Mouse (Mus musculus) thymus, postnatal 36 days (tissue): ENCODE data around the gene Mamstr.
A peak's percentile ranks its signal among the peaks of the same experiment; 100 is the strongest.
"Not testable (repeated sequence)": the region's sequence is repeated elsewhere in the genome, so short reads cannot be mapped to it uniquely, and the experiment has no call there.

Experiments used
- DNase-seq, 2 experiments: peaks; one replicate each; pipeline ENCODE4 v3.0.0; 2022; ENCODE audit warnings: mixed read lengths in 2 of 2

Gene Mamstr

DNA sequence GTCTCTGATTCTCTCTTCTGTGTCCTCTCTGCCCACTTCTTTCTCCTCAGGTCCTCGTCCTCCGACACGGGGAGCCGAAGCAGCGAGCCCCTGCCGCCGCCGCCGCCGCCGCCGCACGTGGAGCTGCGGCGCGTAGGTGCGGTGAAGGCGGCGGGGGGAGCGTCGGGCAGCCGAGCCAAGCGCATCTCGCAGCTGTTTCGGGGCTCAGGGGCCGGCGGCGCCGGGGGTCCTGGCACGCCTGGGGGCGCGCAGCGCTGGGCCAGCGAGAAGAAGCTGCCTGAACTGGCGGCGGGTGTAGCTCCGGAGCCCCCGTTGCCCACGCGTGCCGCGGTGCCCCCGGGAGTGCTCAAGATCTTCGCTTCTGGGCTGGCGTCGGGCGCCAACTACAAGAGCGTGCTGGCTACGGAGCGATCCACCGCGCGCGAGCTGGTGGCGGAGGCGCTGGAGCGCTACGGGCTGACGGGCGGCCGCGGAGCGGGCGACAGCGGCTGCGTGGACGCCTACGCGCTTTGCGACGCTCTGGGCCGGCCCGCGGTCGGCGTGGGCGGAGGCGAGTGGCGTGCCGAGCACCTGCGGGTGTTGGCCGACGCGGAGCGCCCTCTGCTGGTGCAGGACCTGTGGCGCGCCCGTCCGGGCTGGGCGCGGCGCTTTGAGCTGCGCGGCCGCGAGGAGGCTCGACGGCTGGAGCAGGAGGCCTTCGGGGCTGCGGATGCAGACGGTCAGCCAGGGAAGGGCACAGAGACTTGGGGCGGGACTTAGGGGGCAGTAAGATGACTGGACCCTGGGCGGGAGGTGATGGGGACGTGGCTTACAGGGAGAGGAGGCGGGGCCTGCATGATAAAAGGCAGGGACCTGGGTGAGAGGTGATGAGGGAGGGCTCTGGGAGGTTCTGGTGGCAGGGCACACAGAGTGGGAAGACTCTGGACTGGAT lies 11.1 kb upstream of the Mamstr start:
- peak; percentile 85 to 87 for DNase-seq

DNA sequence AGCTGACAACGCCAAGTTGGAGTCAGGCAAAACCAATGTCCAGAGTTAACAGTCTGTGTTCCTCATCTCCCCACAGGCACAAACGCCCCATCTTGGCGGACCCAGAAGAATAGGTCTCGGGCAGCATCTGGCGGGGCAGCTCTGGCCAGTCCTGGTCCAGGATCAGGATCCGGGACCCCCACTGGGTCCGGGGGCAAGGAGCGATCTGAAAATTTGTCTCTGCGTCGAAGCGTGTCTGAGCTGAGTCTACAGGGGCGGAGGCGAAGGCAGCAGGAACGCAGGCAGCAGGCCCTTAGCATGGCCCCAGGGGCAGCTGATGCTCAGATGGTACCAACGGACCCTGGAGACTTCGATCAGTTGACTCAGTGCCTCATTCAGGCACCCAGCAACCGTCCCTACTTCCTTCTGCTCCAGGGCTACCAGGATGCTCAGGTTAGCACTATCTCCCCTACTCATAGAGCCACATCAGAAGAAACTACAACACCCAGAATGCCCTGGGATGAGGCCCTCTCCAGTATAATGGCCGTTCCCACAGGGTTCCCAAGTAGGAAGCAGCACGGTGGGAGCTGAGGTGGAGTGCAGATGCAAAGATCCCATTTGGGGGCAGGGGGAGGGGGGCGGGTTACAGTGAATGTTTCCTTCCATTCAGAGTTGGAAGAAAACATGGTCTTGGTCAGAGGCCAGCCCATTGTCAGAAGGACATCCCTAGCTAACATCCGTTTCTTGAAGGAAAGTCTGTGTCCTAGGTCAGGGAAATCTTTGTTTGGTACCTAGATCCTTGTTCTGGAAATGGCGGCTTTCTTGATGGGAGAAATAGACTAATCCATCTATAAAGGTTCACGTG lies 9.5 kb upstream of the Mamstr start:
- DNase-seq, result no peak

DNA sequence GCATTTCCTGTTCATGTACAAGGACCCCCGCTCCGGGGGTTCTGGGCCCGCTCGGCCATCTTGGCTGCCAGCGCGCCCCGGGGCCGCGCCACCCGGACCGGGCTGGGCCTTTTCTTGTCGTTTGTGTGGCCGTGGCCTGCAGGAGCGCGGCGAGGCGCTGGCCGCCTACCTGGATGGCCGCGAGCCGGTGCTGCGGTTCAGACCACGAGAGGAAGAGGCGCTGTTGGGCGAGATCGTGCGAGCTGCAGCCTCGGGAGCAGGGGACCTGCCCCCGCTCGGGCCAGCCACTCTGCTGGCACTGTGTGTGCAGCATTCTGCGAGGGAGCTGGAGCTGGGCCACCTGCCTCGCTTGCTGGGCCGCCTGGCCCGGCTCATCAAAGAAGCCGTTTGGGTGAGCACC lies 7.3 kb upstream of the Mamstr start:
- no peak for DNase-seq

DNA sequence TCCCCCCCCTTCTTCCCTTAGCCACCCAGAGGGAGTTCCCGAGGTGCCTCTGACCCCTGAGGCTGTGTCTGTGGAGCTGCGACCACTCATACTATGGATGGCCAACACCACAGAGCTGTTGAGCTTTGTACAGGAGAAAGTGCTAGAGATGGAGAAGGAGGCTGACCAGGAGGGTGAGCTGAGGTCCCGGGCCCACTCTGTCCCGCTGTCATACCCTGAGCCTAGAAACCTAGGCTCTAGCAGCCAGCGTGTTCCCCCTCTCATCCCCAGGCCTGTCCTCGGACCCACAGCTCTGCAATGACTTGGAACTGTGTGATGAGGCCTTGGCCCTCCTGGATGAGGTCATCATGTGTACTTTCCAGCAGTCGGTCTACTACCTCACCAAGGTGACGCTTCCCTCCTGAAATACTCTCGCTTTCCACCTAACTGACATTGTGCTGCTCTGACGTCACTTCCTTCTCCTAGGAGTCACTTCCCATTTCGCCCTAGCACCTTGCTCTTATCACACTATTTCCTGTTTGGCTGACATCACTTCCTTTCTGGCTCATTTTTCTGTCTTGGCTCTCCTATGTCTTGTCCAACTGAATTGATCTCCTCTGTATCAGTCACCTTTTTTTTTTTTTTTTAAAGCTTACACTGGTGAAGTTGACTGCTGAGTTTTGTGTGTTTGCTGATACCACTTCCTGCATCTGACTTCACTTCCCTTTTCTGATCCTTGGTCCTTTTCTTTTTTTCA lies 4.7 kb upstream of the Mamstr start:
- no peak for DNase-seq

DNA sequence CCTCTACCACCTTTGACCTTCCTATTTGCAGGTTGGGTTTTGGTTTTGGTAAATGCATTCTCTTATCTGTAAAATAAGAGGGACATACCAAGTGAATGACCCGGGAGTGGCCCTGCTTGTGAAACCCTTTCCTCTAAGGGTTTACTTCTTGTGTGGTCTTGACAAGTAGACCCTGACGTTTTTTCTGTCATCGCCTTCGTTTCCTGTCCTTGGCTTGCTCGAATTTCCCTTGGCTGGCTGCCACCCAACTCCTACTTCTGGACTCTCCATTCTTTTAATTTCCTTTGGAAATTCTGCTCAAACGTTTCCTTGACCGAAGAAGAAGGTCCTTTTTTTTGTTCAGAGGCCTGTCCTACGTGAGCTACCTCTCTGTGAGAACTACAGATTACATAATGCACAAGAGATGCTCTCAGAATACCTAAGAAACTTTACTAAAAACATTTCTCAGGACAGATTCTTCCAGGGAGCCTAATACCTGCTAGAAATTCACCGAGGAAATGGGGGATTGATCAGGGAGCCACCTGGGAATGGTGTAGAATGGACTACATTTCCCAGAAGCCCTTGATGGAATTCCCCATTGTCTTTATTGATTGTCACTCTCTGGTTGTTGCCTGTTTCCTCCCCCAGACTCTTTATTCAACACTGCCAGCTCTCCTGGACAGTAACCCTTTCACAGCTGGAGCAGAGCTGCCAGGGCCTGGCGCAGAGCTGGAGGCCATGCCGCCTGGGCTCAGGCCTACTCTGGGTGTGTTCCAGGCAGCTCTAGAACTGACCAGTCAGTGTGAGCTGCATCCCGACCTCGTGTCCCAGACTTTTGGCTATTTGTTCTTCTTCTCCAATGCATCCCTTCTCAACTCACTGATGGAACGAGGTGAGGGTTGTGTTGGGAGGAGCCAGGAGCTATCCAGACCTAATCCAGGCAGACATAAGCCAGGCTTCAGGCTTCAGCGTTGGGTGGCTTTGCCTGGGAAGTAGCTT lies 3.8 kb upstream of the Mamstr start:
- DNase-seq, result no peak

DNA sequence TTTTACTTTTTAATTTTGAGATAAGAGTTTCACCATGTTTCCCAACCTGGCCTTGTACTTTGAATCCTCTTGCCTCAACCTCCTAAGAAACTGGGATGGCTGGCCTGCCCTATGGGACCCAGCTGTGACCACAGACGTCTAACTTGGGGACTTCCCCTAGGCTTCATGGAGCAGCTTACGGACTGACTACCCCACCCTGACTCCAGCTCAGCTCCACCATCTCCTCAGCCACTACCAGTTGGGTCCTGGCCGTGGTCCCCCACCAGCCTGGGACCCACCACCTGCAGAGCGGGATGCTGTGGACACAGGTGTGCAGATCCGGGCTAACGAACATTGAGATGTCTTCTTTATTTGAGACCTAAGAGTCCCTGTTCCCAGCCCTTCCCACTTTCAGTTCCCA lies 2.1 kb upstream of the Mamstr start:
- DNase-seq, result no peak

DNA sequence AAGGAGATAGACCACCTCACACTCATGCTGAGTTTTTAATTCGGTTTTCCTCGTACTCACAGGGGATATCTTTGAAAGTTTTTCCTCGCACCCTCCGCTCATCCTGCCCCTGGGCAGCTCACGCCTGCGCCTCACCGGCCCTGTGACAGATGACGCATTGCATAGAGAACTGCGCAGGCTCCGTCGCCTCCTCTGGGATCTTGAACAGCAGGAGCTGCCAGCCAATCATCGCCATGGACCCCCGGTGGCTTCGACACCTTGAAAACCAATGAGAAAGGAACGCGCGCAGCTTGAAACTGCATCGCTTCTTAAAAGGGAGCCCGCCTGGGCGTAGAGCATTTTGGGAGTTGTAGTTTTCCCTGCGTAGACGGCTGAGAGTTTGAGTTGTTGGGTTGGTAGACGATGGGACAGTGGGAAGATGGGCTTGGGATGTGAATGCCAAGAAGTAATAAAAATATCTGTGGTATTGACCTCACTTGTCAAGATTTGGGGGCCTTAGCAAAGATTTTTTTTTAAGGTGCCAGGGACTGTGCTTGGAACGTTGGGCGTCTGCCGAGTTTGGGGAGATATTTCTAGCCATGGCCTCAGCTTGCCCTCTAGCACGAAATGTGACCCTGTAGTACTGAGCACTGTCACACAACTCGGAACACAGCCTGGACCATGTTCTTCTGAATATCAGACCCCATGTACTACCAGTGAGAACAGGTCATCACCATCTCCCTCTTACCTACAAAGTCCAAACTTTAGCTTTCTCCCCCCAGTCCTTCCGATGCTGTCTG lies 965 bp upstream of the Mamstr start:
- DNase-seq, result no peak

DNA sequence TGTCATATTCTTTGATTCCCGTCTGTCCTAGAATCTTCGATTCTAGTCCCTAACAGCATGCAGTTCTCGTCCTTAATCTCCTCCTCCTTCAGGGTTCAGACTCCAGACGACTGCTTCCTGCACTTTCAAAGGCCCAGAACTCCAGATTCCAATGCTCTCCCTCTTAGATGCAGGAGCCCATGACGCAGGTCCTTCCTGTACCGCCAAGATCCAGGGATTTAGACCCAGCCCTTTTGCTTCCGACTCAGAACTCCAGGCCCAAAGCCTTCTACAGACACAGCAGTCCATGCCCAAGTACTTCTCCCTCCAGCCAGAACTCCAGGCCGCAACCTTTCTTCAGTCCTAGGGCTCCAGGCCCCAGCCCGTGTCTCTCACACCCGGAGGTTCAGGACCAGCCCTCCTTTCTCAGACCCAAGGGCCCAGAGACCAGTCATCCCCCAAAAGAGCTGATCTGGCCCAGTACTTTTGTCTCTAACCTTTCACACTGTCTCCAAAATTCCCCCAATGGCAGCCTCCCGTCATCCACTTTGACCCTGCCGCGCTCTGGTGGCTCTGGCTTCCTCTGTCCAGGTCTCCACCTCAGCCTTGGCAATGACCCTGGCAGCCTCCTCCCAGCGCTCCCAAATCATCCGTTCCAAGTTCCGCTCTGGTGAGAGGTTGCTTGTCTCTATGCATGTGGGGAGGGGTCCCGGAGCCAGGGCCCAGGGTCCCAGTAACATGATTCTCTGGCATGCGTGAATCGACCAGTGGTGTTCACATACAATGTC lies 597 bp downstream of the Mamstr start:
- no peak for DNase-seq

DNA sequence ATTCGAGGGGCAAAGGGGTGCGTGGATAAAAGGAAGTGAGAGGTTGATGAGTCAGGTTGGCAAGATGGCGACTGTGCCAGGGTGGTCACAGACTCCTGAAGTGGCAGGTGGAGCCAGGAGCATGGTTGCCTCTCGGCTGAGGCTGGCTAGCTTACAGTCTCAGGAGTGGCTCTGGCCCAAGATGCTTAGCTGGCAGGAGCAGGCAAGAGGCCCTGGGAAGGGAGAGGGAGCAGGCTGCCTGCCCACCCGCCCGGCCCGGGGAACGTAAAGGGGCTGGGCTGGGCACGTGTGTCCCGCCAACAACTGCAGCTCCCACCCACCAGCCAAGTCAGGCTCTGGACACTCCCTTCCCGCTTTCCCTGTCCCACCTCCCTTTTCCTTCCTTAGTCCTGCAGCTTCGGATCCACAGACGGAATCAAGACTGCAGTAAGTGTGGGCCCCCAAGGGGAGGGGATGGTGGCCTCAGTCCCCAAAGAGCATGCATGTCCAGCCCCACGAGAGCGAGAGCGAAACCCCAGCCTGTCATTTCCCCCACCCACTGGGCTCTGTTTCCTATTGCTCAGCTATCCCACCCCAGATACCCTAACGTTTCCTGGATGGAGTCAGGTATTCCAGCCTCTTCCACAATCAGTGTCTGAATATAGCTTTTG lies 1.7 kb downstream of the Mamstr start:
- DNase-seq, result no peak

DNA sequence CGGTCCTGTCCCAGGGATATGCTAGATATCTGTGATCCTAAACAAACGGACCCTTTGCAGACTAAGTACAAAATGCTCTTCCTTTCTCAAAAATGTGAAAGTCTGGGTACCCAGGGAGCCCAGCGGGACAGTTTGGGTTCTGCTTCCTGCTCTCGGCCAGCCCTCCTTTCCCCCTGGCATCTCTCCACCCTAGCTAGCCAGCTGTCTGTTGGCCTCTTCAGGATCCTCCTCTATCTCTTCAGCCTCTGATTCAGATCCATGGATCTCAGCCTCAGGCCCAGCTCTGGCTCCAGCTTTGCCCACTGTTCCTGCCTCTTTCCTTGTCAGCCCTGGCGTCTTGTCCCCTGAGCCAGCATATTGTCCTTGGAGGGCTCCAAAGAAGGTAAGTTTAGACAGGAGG lies 2.3 kb downstream of the Mamstr start:
- DNase-seq, result no peak

DNA sequence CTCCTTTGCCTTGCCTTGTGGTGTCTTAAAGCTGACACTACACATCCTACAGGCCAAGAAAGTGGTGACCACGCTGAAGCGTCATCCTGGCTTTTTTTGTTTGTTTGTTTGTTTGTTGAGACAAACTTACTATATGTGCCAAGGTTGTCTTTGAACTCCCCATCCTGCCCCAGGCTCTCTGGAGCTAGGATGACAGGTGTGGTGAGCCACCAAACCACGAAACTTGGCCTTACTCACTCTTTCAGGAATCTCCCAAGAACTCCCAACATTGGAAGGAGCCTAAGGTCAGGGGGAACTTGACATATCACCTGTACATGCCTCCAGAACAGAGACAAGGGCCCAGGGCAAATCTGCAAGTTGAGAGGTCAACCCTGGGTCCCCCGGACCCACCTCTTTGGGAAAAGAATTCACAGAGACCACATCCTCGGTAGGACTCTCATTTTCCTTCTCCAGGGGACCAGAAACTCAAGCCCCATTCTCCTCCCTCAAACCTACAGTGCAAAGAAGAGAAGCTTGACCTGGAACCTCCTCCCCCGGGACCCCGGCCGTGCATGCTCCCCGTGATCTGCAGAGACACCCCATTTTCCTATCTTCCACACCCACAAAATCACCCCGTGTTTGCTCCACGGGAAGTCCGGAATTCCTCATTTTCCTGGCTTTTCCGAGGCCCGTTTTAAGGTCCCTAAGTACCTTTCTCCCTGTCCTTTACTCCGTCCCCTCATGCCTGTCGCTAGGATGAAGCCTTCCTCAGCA lies 2.9 kb downstream of the Mamstr start:
- DNase-seq, result no peak

DNA sequence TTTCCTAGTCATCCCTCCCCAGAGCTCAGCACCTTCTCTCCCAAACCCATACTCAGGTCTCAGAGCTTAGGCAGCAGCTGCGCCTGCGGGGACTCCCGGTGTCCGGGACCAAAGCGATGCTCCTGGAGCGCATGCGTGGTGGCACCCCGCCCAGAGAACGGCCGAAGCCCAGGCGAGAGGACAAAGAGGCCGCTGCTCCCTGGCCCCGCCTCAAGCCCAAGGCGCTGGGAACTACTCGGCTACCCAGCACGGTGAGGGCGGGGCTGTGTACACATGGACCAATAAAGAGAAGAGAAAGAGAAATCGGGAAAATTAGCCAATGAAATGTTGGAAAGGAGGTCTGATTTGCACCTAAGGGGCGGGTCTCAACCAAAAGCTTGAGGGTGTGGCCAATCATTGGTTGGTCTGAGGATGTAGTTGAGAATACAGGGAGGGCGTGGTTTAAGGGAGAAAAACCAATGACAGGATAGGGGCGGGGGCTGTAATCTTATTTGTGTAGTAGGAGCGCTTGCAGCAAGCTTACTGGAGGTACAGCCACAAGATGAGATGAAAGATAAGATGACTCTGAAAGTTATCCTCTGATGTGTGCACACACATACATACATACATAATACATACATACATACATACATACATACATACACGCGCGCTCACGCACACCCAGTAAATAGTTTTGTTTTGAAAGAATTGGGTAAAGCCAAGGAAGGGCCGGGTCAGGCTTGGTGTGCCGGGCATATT lies 3.8 kb downstream of the Mamstr start:
- peak; percentile 78 to 85 for DNase-seq

DNA sequence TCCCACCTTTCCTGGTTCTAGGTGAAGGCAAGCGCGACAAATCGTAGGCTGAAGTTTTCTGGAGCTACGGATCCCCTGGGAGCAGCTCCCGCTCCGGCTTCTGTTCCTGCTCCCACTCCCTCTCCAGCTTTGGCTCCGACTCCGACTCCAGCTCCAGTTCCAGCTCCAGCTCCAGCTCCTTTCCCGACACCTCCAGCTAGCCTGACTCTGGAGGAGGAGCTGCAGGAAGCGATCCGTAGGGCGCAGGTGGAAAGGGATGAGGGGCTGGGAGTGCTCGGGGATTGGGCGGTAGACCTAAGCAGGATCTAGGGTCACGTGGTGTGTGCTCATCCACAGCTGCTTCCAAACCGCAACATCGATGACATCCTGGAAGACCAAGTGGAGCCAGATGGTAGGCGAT lies 4.4 kb downstream of the Mamstr start:
- DNase-seq, result peak in 1 of 2 experiments; percentile 24

DNA sequence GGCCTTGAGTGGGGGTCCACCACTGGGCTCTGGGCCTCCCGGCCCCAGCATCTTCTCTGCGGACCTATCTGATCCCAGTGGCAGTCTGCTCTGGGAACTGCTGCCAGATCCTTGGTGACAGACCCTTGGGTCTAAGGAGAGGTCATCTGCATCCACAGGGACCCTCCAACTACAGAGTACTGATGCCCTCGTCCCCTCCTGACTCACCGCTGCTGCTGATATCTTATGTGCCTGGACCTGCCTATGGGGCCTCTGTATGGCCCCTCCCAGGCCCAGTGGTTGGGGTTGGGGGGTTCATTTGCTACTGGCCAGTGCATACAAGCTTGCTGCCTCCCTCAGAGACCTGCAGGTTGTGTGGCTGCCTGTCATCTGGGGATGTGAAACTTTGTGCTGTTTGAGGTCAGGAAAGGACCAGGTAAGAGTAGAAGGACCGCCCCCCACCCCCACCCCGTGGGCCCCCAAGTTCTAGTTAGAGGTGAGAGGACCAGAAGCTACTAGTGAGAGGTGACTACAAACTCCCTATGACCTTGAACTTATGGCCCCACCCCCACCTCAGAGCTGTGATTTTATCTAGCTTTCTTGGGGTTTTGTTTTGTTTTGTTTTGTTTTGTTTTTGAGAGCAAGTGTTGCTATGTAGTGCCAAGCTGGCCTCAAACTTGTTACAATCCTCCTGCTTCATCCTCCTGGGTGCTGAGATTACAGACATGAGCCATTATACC lies 5.3 kb downstream of the Mamstr start:
- DNase-seq, result no peak

DNA sequence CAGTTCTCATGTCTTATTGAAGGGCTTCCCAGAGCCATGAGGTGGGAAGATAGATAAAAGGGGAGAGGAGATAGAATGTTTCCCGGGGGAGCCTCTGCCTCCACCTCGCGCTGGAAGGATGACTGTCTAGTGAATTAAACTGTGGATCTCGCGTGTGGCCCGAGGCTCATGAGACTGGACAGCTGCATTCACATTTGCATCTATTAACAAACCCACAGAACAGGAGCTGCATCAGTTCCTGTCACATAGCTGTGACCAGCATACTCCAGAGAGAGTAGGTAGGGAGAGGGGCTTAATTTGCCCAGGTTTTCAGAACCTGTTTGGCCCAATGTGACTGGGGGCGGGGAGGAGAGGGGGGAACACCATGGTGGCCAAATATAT lies 5.8 kb downstream of the Mamstr start:
- DNase-seq, result no peak

DNA sequence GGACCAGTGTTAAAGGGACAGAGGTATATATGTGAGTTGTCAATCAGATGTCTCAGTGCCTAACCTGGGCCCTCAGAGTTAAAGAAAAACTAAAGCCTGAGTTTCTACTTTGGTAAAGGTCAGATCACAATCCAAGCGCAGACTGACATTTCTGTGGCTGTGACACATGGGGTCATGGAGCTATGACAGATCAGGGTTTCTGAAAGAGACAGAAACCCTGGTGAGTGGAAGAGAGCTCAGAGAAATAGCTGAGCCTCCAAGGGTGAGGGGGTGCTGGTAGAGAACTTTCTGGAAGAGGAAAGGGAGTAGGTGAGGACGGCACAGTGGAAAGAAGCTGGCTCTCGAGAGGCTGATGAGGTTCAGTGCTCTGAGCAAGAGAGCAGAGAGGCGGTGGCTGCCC lies 6.9 kb downstream of the Mamstr start:
- DNase-seq, result no peak

DNA sequence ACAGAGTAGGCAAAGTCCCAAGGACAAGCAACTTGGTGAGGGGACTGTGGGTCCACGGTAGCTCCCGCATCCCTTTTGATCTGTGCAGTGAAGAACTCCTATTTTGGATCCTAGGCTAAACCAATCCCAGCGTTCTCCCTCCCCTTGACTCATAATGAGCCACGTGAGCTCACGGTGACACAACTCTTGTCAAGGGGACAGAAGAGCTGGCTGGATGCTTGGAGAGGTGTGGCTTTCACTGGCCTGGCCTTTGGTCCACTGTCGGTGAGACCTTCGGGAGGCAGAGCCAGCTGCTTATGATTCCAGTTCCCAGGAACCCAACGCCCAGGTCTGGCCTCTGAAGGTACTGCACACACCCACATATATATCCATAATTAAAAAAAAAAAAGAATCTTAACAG lies 9.6 kb downstream of the Mamstr start:
- no peak for DNase-seq

DNA sequence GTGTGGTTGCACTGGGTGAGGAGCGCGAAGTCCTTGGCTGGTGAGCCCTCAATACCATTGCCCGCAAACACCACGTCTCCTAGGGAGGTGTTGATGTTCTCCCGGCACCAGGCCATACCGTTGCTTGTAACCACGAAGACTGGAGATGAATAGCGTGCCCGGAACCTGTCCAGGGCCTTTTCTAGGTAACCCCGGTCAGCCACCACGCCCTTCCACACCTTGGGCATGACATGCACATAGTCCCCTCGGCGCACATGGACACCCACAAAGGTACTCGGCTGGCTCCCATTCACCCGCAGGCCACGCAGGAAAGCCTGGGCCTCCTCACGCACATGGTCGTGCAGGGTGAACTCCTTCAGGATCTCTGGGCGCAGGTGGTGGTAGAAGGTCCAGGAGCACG lies 10.7 kb downstream of the Mamstr start:
- not testable (repeated sequence) for DNase-seq
